Mouse (Mus musculus): ENCODE measurements around the gene 4933425L06Rik.

GRCm38 (mm10) chr13:105043882-105044281 is 38.0 kb upstream of the 4933425L06Rik start:
- TF ChIP-seq CTCF (IDR thresholded peaks at IDR 0.05; ENCODE audit: low read depth) = no peak
- no peak for TF ChIP-seq EP300 (IDR thresholded peaks at IDR 0.05; ENCODE audit: low read depth)

Measured in liver, embryonic 14.5 days (tissue).